Mouse (Mus musculus): ENCODE results near the gene Usp1. TPM values are rescaled to one million over a fixed set of nuclear protein-coding genes. Genes with fewer than 3 reads are reported as not detected.
"Not testable (repeated sequence)": the region's sequence is repeated elsewhere in the genome, so short reads cannot be mapped to it uniquely, and the experiment has no call there.

Usp1 gene
- total and polyA plus RNA-seq, 3 experiments = 4.1 to 17.1 (median 15.4) TPM

DNA sequence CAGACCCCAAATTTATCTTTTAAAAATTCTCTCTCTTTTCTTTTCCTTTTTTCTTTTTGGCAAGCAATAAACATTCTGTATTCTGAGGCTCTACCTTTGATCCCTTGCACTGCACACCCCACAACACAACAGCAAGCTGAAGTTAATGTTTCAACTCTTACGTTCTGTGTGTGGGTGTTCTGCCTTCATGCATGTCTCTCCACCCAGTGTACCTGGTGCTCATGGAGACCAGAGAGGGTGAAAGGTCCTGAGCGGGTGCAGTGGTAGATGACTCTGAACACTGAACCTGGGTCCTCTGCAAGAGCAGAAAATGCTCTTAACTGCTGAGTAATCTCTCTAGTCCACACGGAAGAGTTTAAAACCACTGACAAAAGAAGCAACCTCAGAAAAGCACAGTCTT, 36.6 kb downstream of the Usp1 start:
- 88% methylated on average over 3 of the region's 3 CpGs for WGBS
- no peak overlapping the region for H3K27ac ChIP-seq
- no peaks in the 10 kb centered on the region for H3K79me2 ChIP-seq (replicated peaks; ENCODE audit: control insufficient read depth, insufficient read depth, low read length)
- TF ChIP-seq CTCF (IDR thresholded peaks at IDR 0.05) (no peak), EP300 (IDR thresholded peaks at IDR 0.05; ENCODE audit: insufficient read depth, low read depth, low read length) (no peak), POLR2A (IDR thresholded peaks at IDR 0.05; ENCODE audit: insufficient read depth, low read depth, low read length) (no peak)
- no peak overlapping the region for H3K4me3 ChIP-seq
- H3K36me3 ChIP-seq (ENCODE audit: control insufficient read depth, insufficient read depth, low read length) = no peaks in the 10 kb centered on the region
- DNase-seq = no peak
- no peaks in the 10 kb centered on the region for H3K4me1 ChIP-seq (ENCODE audit: control insufficient read depth, insufficient read depth, low read length)
- no peak overlapping the region for H3K9ac ChIP-seq (ENCODE audit: low read depth, low read length)
- intact Hi-C loops (cut with DNase I) = no loop called here
- no peaks in the 10 kb centered on the region for H3K27me3 ChIP-seq (ENCODE audit: control insufficient read depth, insufficient read depth, low read length)

DNA sequence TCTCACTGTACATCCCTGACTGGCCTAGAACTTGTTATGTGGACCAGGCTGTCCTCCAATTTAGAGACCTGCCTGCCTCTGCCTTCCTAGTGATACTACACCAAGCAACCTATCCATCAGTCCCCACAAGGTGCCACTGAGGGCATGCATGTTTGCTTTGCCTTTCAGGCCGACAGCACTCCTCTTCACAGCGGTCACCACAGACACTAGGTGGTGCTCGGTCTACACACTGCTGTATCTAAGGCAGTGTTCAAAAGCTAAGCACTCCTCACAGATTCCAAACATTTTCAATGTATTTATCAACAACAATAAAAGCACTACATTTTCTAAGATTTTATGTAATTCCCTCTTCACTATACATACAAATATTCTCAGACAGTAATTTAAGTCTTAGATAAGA, 46.3 kb downstream of the Usp1 start:
- no peaks in the 10 kb centered on the region for H3K27me3 ChIP-seq (ENCODE audit: control insufficient read depth, insufficient read depth, low read length)
- no peaks in the 10 kb centered on the region for H3K4me1 ChIP-seq (ENCODE audit: control insufficient read depth, insufficient read depth, low read length)
- H3K79me2 ChIP-seq (replicated peaks; ENCODE audit: control insufficient read depth, insufficient read depth, low read length) = no peaks in the 10 kb centered on the region
- no peak overlapping the region for H3K27ac ChIP-seq
- H3K4me3 ChIP-seq = no peak overlapping the region
- H3K36me3 ChIP-seq (ENCODE audit: control insufficient read depth, insufficient read depth, low read length) = no peaks in the 10 kb centered on the region
- H3K9ac ChIP-seq (ENCODE audit: low read depth, low read length) = no peak overlapping the region
- TF ChIP-seq EP300 (IDR thresholded peaks at IDR 0.05; ENCODE audit: insufficient read depth, low read depth, low read length) (no peak), CTCF (IDR thresholded peaks at IDR 0.05) (peak; percentile 49), POLR2A (IDR thresholded peaks at IDR 0.05; ENCODE audit: insufficient read depth, low read depth, low read length) (no peak)
- WGBS = 92% methylated on average over 3 of the region's 3 CpGs
- intact Hi-C loops (cut with DNase I) = loop anchor here (5.0 kb wide), 1 partner anchor 212 kb away; no protein-coding TSS in a partner anchor
- no peak for DNase-seq

DNA sequence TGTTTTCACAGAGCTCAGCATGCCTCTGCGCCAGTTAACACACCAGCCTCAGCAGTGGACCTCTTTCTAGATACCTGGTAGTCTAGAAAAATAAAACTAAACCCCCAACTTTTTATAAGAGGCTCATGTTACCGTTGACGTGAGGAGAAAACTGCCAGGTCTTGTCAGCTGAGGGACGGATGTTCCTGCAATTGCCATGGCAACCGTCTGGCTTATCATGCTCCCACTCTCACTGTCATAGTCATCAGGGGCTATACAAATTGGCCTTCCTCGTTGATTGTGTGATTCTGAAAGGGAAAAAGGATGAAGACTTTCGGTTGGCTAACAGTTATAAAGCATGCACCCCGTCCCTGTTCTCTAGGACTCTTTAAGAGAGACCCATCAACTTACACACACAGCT, 52.1 kb downstream of the Usp1 start:
- H3K4me3 ChIP-seq = no peak overlapping the region
- DNase-seq = no peak
- H3K4me1 ChIP-seq (ENCODE audit: control insufficient read depth, insufficient read depth, low read length) = no peaks in the 10 kb centered on the region
- no peak for TF ChIP-seq POLR2A (IDR thresholded peaks at IDR 0.05; ENCODE audit: insufficient read depth, low read depth, low read length)
- TF ChIP-seq CTCF (IDR thresholded peaks at IDR 0.05) = no peak
- no peak for TF ChIP-seq EP300 (IDR thresholded peaks at IDR 0.05; ENCODE audit: insufficient read depth, low read depth, low read length)
- H3K36me3 ChIP-seq (ENCODE audit: control insufficient read depth, insufficient read depth, low read length) = no peaks in the 10 kb centered on the region
- intact Hi-C loops (cut with DNase I) = no loop called here
- H3K9ac ChIP-seq (ENCODE audit: low read depth, low read length) = no peak overlapping the region
- no peaks in the 10 kb centered on the region for H3K79me2 ChIP-seq (replicated peaks; ENCODE audit: control insufficient read depth, insufficient read depth, low read length)
- no peak overlapping the region for H3K27ac ChIP-seq
- 76% methylated on average over 8 of the region's 8 CpGs for WGBS
- H3K27me3 ChIP-seq (ENCODE audit: control insufficient read depth, insufficient read depth, low read length) = no peaks in the 10 kb centered on the region

DNA sequence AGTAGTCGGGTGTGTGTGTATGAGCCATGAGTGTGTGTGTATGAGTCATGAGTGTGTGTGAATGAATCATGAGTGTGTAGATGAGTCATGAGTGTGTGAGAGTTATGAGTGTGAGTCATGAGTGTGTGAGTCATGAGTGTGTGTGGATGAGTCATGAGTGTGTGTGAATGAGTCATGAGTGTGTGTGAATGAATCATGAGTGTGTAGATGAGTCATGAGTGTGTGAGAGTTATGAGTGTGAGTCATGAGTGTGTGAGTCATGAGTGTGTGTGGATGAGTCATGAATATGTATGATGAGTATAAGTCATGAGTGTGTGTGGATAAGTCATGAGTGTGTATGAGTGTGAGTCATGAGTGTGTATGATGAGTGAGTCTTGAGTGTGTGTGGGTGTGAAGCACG, 54.7 kb downstream of the Usp1 start:
- H3K79me2 ChIP-seq (replicated peaks; ENCODE audit: control insufficient read depth, insufficient read depth, low read length); intact Hi-C loops (cut with DNase I); H3K36me3 ChIP-seq (ENCODE audit: control insufficient read depth, insufficient read depth, low read length); H3K27me3 ChIP-seq (ENCODE audit: control insufficient read depth, insufficient read depth, low read length); H3K9ac ChIP-seq (ENCODE audit: low read depth, low read length); H3K4me3 ChIP-seq; DNase-seq; H3K4me1 ChIP-seq (ENCODE audit: control insufficient read depth, insufficient read depth, low read length); H3K27ac ChIP-seq: not testable (repeated sequence)
- WGBS = 98% methylated on average over 2 of the region's 2 CpGs

DNA sequence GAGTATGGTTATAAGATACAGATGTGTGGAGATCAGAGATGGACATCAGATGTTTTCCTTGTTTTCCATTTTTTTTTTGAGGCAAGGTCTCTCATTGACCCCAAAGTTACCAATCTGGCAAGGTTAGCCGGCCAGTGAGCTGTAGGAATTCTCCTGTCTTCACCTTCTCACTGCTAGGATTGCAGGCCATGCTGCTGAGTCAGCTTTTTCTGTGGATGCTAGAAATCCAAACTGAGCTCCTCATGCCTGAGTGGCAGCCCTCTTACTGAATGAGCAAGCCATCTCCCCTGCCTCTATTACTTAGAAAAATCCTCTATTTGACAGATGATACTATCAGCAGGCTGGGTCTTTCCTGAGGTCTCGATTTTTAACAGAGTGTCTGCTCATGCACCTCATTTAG, 55.1 kb downstream of the Usp1 start:
- intact Hi-C loops (cut with DNase I) = no loop called here
- Histone ChIP-seq H3K27ac (no peak overlapping the region), H3K4me1 (ENCODE audit: control insufficient read depth, insufficient read depth, low read length) (no peaks in the 10 kb centered on the region), H3K9ac (ENCODE audit: low read depth, low read length) (no peak overlapping the region), H3K27me3 (ENCODE audit: control insufficient read depth, insufficient read depth, low read length) (no peaks in the 10 kb centered on the region), H3K4me3 (no peak overlapping the region), H3K36me3 (ENCODE audit: control insufficient read depth, insufficient read depth, low read length) (no peaks in the 10 kb centered on the region), H3K79me2 (replicated peaks; ENCODE audit: control insufficient read depth, insufficient read depth, low read length) (no peaks in the 10 kb centered on the region)
- no peak for DNase-seq
- no peak for TF ChIP-seq POLR2A (IDR thresholded peaks at IDR 0.05; ENCODE audit: insufficient read depth, low read depth, low read length)
- no peak for TF ChIP-seq EP300 (IDR thresholded peaks at IDR 0.05; ENCODE audit: insufficient read depth, low read depth, low read length)
- TF ChIP-seq CTCF (IDR thresholded peaks at IDR 0.05) = no peak
- 81% methylated on average over 2 of the region's 2 CpGs for WGBS

DNA sequence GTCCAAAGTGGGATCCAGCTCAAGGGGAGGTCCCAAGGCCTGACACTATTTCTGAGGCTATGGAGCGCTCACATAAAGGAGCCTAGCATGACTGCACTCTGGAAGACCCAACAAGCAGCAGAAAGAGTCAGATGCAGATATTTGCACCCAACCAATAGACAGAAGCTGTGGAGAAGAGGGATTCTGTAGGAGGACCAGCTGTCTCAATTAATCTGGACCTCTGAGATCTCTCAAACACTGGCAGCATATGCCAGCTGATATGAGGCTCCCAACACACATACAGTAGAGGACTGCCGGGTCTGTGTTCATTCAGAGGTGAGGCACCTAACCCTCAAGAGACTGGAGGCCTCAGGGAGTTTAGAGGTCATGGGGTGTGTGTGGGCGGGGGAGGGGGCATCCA, 56.4 kb downstream of the Usp1 start:
- H3K4me3 ChIP-seq; intact Hi-C loops (cut with DNase I); H3K4me1 ChIP-seq (ENCODE audit: control insufficient read depth, insufficient read depth, low read length); DNase-seq; H3K79me2 ChIP-seq (replicated peaks; ENCODE audit: control insufficient read depth, insufficient read depth, low read length); H3K36me3 ChIP-seq (ENCODE audit: control insufficient read depth, insufficient read depth, low read length); H3K27ac ChIP-seq; H3K9ac ChIP-seq (ENCODE audit: low read depth, low read length); H3K27me3 ChIP-seq (ENCODE audit: control insufficient read depth, insufficient read depth, low read length): not testable (repeated sequence)
- WGBS = 90% methylated on average over 3 of the region's 3 CpGs

DNA sequence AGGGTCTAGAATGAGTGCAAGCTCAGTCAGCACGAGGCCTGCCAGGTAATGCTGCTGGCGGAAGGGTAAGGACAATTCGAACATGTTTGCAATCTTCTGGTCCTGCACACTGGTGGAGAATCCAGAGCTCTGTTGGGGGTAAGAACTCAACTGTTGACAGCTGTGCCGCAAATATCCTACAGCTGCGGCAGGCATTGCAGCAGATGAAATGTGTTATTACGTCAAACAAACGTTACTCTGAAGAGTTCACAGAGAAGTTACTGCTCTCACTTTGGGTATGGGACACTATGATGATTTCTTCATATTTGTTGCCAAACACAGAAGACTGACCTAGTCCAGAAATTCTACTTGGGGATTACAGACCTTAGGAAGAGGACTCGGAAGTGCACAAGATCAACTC, 61.1 kb downstream of the Usp1 start:
- H3K79me2 ChIP-seq (replicated peaks; ENCODE audit: control insufficient read depth, insufficient read depth, low read length) = no peaks in the 10 kb centered on the region
- H3K27me3 ChIP-seq (ENCODE audit: control insufficient read depth, insufficient read depth, low read length) = no peaks in the 10 kb centered on the region
- H3K9ac ChIP-seq (ENCODE audit: low read depth, low read length) = no peak overlapping the region
- TF ChIP-seq EP300 (IDR thresholded peaks at IDR 0.05; ENCODE audit: insufficient read depth, low read depth, low read length) (no peak), POLR2A (IDR thresholded peaks at IDR 0.05; ENCODE audit: insufficient read depth, low read depth, low read length) (no peak), CTCF (IDR thresholded peaks at IDR 0.05) (no peak)
- H3K36me3 ChIP-seq (ENCODE audit: control insufficient read depth, insufficient read depth, low read length) = no peaks in the 10 kb centered on the region
- WGBS = 86% methylated on average over 8 of the region's 8 CpGs
- H3K27ac ChIP-seq = no peak overlapping the region
- intact Hi-C loops (cut with DNase I) = no loop called here
- DNase-seq = no peak
- no peaks in the 10 kb centered on the region for H3K4me1 ChIP-seq (ENCODE audit: control insufficient read depth, insufficient read depth, low read length)
- no peak overlapping the region for H3K4me3 ChIP-seq

Other genes starting within 250 kb of the Usp1 start
- under 1 TPM in 1 of 2 experiments, not detected in 1; 0.20 TPM for gene L1td1, start 197.1 kb upstream of the Usp1 start, total RNA-seq (2021)
- gene L1td1, start 197.1 kb upstream of the Usp1 start, polyA plus RNA-seq (2012; rRNA removed) = 0.15 TPM in 1 of 2 replicates, not detected in the other
- under 1 TPM; 0.50 to 0.84 TPM for gene Kank4, start 106.3 kb upstream of the Usp1 start, total RNA-seq (2021)
- 0.51 and 1.2 TPM in 2 replicates for gene Kank4, start 106.3 kb upstream of the Usp1 start, polyA plus RNA-seq (2012; rRNA removed)
- not detected for gene I0C0044D17Rik, start 100.0 kb upstream of the Usp1 start, total RNA-seq (2021)
- gene I0C0044D17Rik, start 100.0 kb upstream of the Usp1 start, polyA plus RNA-seq (2012; rRNA removed) = not detected in 2 replicates
- 1 to 10 TPM; 4.0 to 5.0 TPM for gene Angptl3, start 107.1 kb downstream of the Usp1 start, total RNA-seq (2021)
- gene Angptl3, start 107.1 kb downstream of the Usp1 start, polyA plus RNA-seq (2012; rRNA removed) = 0.72 and 1.4 TPM in 2 replicates
- gene Dock7, start 197.1 kb downstream of the Usp1 start, total RNA-seq (2021) = 10 to 100 TPM in 1 of 2 experiments, 1 to 10 TPM in 1; 8.8 to 11.0 TPM
- gene Dock7, start 197.1 kb downstream of the Usp1 start, polyA plus RNA-seq (2012; rRNA removed) = 10.5 and 14.9 TPM in 2 replicates

All from heart, adult 2 months (tissue).